ENCODE assay signal across 15 mouse cellular contexts in genomic region chr11:78980083-78980634, GRCm38 (mm10). TPM values are rescaled to one million over a fixed set of nuclear protein-coding genes. Genes with fewer than 3 reads are reported as not detected.
A peak's percentile ranks its signal among the peaks of the same experiment; 100 is the strongest.
DNase-seq lines count a peak whose midpoint lies in the region; ATAC-seq and TF ChIP-seq lines count a peak whose summit lies in the region.
"Had no signal": no experiment of that assay in that cellular context is flagged by ENCODE, and none has a peak within 500 bp of the region (broad histone marks: within the 10 kb centered on the region; RNA-seq: fewer than 3 reads in every experiment).

No protein-coding gene starts in this region.

- H3K36me3 ChIP-seq in heart, postnatal 0 days (replicated peaks; ENCODE audit: control insufficient read depth, insufficient read depth, low read length), result no peaks in the 10 kb centered on the region
- peaks cover 15 to 34% of the 10 kb centered on the region in 2 experiments for H3K36me3 ChIP-seq in MEL (ENCODE audit: control insufficient read depth in 1 of 2, insufficient read depth in 2 of 2, low read length in 2 of 2)

- H3K79me2 ChIP-seq in MEL (ENCODE audit: control insufficient read depth, insufficient read depth, low read length, poor library complexity), result peaks cover 48% of the 10 kb centered on the region

- TF ChIP-seq POLR2A in MEL (IDR thresholded peaks at IDR 0.05; ENCODE audit: control insufficient read depth in 1 of 2, insufficient read depth in 1 of 2, low read depth in 1 of 2, low read length in 2 of 2, poor library complexity in 1 of 2), result peak in 1 of 2 experiments; percentile 38; a peak in 2 of 4 replicates

- no peaks in the 10 kb centered on the region for H3K9me3 ChIP-seq in heart, postnatal 0 days (replicated peaks; ENCODE audit: control insufficient read depth, low read length)
- no peaks in the 10 kb centered on the region for H3K9me3 ChIP-seq in MEL (replicated peaks; ENCODE audit: insufficient read depth, low read length)
- H3K9me3 ChIP-seq: forebrain, embryonic 13.5 days had no signal

- no peaks in the 10 kb centered on the region for H3K27me3 ChIP-seq in heart, postnatal 0 days (ENCODE audit: control insufficient read depth, insufficient read depth, low read length)
- H3K27me3 ChIP-seq in MEL (ENCODE audit: control insufficient read depth in 1 of 2, insufficient read depth in 2 of 2, low read length in 2 of 2), result no peaks in the 10 kb centered on the region
- H3K27me3 ChIP-seq: CH12.LX; forebrain, embryonic 13.5 days had no signal

- H3K4me1 ChIP-seq in heart, postnatal 0 days (ENCODE audit: control insufficient read depth, insufficient read depth), result no peaks in the 10 kb centered on the region; the same call in 1 of the 2 replicates
- peaks cover 30 to 36% of the 10 kb centered on the region in 2 experiments for H3K4me1 ChIP-seq in MEL (ENCODE audit: control insufficient read depth in 1 of 2, insufficient read depth in 2 of 2, low read length in 2 of 2)
- H3K4me1 ChIP-seq: forebrain, embryonic 13.5 days had no signal

- no peak for DNase-seq in heart, postnatal 0 days (ENCODE audit: low spot score)
- no peak for DNase-seq in heart, postnatal 10 days
- peak; percentile 89 for DNase-seq in MEL (ENCODE audit: low read depth, low spot score)
- no peak for DNase-seq in cerebellum, adult 9-11 months
- DNase-seq in cerebellum, postnatal 25 days, result no peak
- DNase-seq: cerebellum, adult 11-12 months; kidney, adult 11 months; kidney, postnatal 36 days; lung, postnatal 36 days had no signal

- H3K4me3 ChIP-seq in heart, postnatal 0 days (ENCODE audit: low read depth, low read length), result no peak overlapping the region
- H3K4me3 ChIP-seq in MEL (ENCODE audit: control insufficient read depth in 1 of 2, insufficient read depth in 1 of 2, low read depth in 2 of 2, low read length in 2 of 2), result peak overlapping the region in 1 of 2 experiments; percentile 1; a peak in 1 of 4 replicates
- H3K4me3 ChIP-seq: forebrain, embryonic 13.5 days had no signal

- H3K9ac ChIP-seq in heart, postnatal 0 days (replicated peaks; ENCODE audit: low read depth, low read length), result no peak overlapping the region
- H3K9ac ChIP-seq in MEL (ENCODE audit: control insufficient read depth, low read depth, low read length, poor library complexity, severe bottlenecking), result peak overlapping the region; percentile 25; the same call in 1 of the 2 replicates
- H3K9ac ChIP-seq: forebrain, embryonic 13.5 days; hindbrain, embryonic 14.5 days had no signal

- peak overlapping the region; percentile 44 for H3K27ac ChIP-seq in heart, postnatal 0 days (ENCODE audit: low read depth)
- H3K27ac ChIP-seq in MEL (ENCODE audit: control insufficient read depth, low read depth, low read length), result peak overlapping the region; percentile 80
- H3K27ac ChIP-seq: forebrain, embryonic 13.5 days; hindbrain, embryonic 14.5 days had no signal

- intact Hi-C loops in heart, postnatal 10 days (cut with DNase I), result no loop called here

- TF ChIP-seq EP300 in heart, postnatal 0 days (IDR thresholded peaks at IDR 0.05; ENCODE audit: low read depth), result no peak
- TF ChIP-seq EP300 in MEL (IDR thresholded peaks at IDR 0.05; ENCODE audit: low read depth in 1 of 2, low read length in 2 of 2), result peak; percentile 99

- ATAC-seq in heart, postnatal 0 days (ENCODE audit: insufficient read depth, low read depth), result no peak
- peak; percentile 41 for ATAC-seq in erythroid progenitor cell, adult 5-6 weeks (replicated peaks; ENCODE audit: low FRiP score, poor library complexity, severe bottlenecking)
- peak; percentile 40; the same call in 1 of the 2 replicates for ATAC-seq in megakaryocyte-erythroid progenitor cell, adult 5-6 weeks (replicated peaks; ENCODE audit: low FRiP score, low TSS enrichment, poor library complexity, severe bottlenecking)
- ATAC-seq: forebrain, embryonic 13.5 days; midbrain, embryonic 16.5 days had no signal

- TF ChIP-seq CTCF in heart, postnatal 0 days (IDR thresholded peaks at IDR 0.05; ENCODE audit: low read depth), result no peak
- peak in 1 of 3 experiments; percentile 4; a peak in 1 of 6 replicates for TF ChIP-seq CTCF in MEL (IDR thresholded peaks at IDR 0.05 in 2 of 3, conservative IDR thresholded peaks at IDR 0.05 in 1 of 3; ENCODE audit: control insufficient read depth in 1 of 3, insufficient read depth in 1 of 3, low read depth in 2 of 3, low read length in 3 of 3, poor library complexity in 1 of 3, severe bottlenecking in 1 of 3)

- H3K4me2 ChIP-seq in heart, postnatal 0 days (ENCODE audit: low read depth, low read length), result no peak overlapping the region
- H3K4me2 ChIP-seq: forebrain, embryonic 13.5 days; hindbrain, embryonic 14.5 days had no signal

- 58% methylated on average over 4 of the region's 4 CpGs for WGBS in heart, postnatal 0 days

- TF ChIP-seq RAD21 in MEL (IDR thresholded peaks at IDR 0.05; ENCODE audit: low read depth, low read length), result no peak

TF ChIP-seq in MEL, 35 proteins besides CTCF, POLR2A, EP300 and RAD21 (continues in another document):
- no peak for TF ChIP-seq NELFE (IDR thresholded peaks at IDR 0.05; ENCODE audit: low read depth, low read length)
- no peak; the same call in 1 of the 2 replicates for TF ChIP-seq POLR2AphosphoS2 (IDR thresholded peaks at IDR 0.05; ENCODE audit: low read length)
- TF ChIP-seq ZMIZ1 (IDR thresholded peaks at IDR 0.05; ENCODE audit: low read depth, low read length), result no peak
- no peak; the same call in 1 of the 2 replicates for TF ChIP-seq BHLHE40 (IDR thresholded peaks at IDR 0.05; ENCODE audit: borderline replicate concordance, low read depth, low read length)
- TF ChIP-seq GABPA (IDR thresholded peaks at IDR 0.05; ENCODE audit: low read depth, low read length), result no peak
- no peak for TF ChIP-seq ZC3H11A (IDR thresholded peaks at IDR 0.05; ENCODE audit: low read depth, low read length)
- no peak for TF ChIP-seq E2F4 (IDR thresholded peaks at IDR 0.05; ENCODE audit: borderline replicate concordance, low read depth, low read length)
- TF ChIP-seq MAZ (IDR thresholded peaks at IDR 0.05; ENCODE audit: low read depth, low read length), result no peak
- TF ChIP-seq HCFC1 (IDR thresholded peaks at IDR 0.05; ENCODE audit: low read depth, low read length), result 0 out of 2 replicates have a peak, but pooled peaks have one; percentile 22
- TF ChIP-seq MEF2A (IDR thresholded peaks at IDR 0.05; ENCODE audit: extremely low read depth, insufficient replicate concordance, low read depth, low read length, poor library complexity, severe bottlenecking), result 0 out of 2 replicates have a peak, but pooled peaks have one; percentile 19
- TF ChIP-seq TAL1 (IDR thresholded peaks at IDR 0.05; ENCODE audit: low read length), result peak; percentile 94
- TF ChIP-seq CHD2 (IDR thresholded peaks at IDR 0.05; ENCODE audit: low read length), result no peak; the same call in none of the 2 replicates
- TF ChIP-seq TCF12 (IDR thresholded peaks at IDR 0.05; ENCODE audit: low read depth, low read length), result peak; percentile 99
- peak; percentile 91 for TF ChIP-seq MYB (IDR thresholded peaks at IDR 0.05; ENCODE audit: low read depth, low read length)
- TF ChIP-seq NRF1 (IDR thresholded peaks at IDR 0.05; ENCODE audit: insufficient read depth, low read depth, low read length, poor library complexity, severe bottlenecking), result no peak
- TF ChIP-seq TBP (IDR thresholded peaks at IDR 0.05; ENCODE audit: low read depth, low read length), result peak; percentile 67
- TF ChIP-seq MAFK (IDR thresholded peaks at IDR 0.05; ENCODE audit: borderline replicate concordance, low read depth, low read length), result no peak
- no peak for TF ChIP-seq SMC3 (IDR thresholded peaks at IDR 0.05; ENCODE audit: low read depth, low read length)
- TF ChIP-seq ZKSCAN1 (IDR thresholded peaks at IDR 0.05; ENCODE audit: low read depth, low read length), result no peak
- 0 out of 2 replicates have a peak, but pooled peaks have one; percentile 5 for TF ChIP-seq MAX (IDR thresholded peaks at IDR 0.05; ENCODE audit: low read length)
- TF ChIP-seq MYC (IDR thresholded peaks at IDR 0.05; ENCODE audit: low read depth, low read length), result no peak
- no peak for TF ChIP-seq POLR2AphosphoS5 (IDR thresholded peaks at IDR 0.05; ENCODE audit: borderline replicate concordance, low read depth, low read length)
- TF ChIP-seq JUND (IDR thresholded peaks at IDR 0.05; ENCODE audit: low read depth, low read length), result peak; percentile 49; the same call in 1 of the 2 replicates
- TF ChIP-seq MXI1 (IDR thresholded peaks at IDR 0.05; ENCODE audit: low read depth, low read length), result no peak
- no peak for TF ChIP-seq USF2 (IDR thresholded peaks at IDR 0.05; ENCODE audit: borderline replicate concordance in 1 of 2, insufficient read depth in 1 of 2, low read depth in 1 of 2, low read length in 2 of 2)
- peak; percentile 86 for TF ChIP-seq ZNF384 (IDR thresholded peaks at IDR 0.05; ENCODE audit: low read depth, low read length)

RNA-seq across cellular contexts. Expression of gene Lgals9, which starts 4.6 kb away (rescaled TPM):
- 125 and 155 TPM in 2 replicates for total RNA-seq in heart, postnatal 0 days (2014; rRNA removed; ENCODE audit: low replicate concordance)
- polyA plus RNA-seq in heart, postnatal 0 days (2015; fragmentation: Nextera tagmentation; extraction: Ambion mirVana), result 63.0 and 76.9 TPM in 2 replicates
- total RNA-seq in heart, postnatal 10 days (2021), result 10 to 100 TPM; 49.5 to 50.5 TPM
- 160 and 184 TPM in 2 replicates for total RNA-seq in MEL (2012; rRNA removed)
- polyA plus RNA-seq in MEL (2012; ENCODE audit: insufficient read depth in 1 of 2, insufficient read length in 2 of 2, low read depth in 1 of 2, low replicate concordance in 2 of 2, missing spikeins in 1 of 2), result 100 to 1,000 TPM; 228 to 287 TPM
- 137 and 146 TPM in 2 replicates for total RNA-seq in erythroid progenitor cell, adult 5-6 weeks (2015; ENCODE audit: low replicate concordance)
- 14.2 and 28.0 TPM in 2 replicates for total RNA-seq in erythroid progenitor cell, adult 5-6 weeks (2017; ENCODE audit: low replicate concordance)
- total RNA-seq in megakaryocyte-erythroid progenitor cell, adult 5-6 weeks (2014; fragmentation: Nextera tagmentation), result 535 and 677 TPM in 2 replicates
- total RNA-seq in megakaryocyte-erythroid progenitor cell, adult 5-6 weeks (2017), result 135 and 231 TPM in 2 replicates

RNA-seq across cellular contexts. Expression of gene Nos2, which starts 59.6 kb away (rescaled TPM):
- total RNA-seq in heart, postnatal 0 days (2014; rRNA removed; ENCODE audit: low replicate concordance), result 0.19 and 0.53 TPM in 2 replicates
- 1.7 and 1.8 TPM in 2 replicates for polyA plus RNA-seq in heart, postnatal 0 days (2015; fragmentation: Nextera tagmentation; extraction: Ambion mirVana)
- 10 to 100 TPM in 1 of 2 experiments, 1 to 10 TPM in 1; 7.3 to 11.1 TPM for total RNA-seq in heart, postnatal 10 days (2021)
- not detected in 2 replicates for total RNA-seq in MEL (2012; rRNA removed)
- not detected for polyA plus RNA-seq in MEL (2012; ENCODE audit: insufficient read depth in 1 of 2, insufficient read length in 2 of 2, low read depth in 1 of 2, low replicate concordance in 2 of 2, missing spikeins in 1 of 2)
- total RNA-seq in erythroid progenitor cell, adult 5-6 weeks (2015; ENCODE audit: low replicate concordance), result not detected in 2 replicates
- total RNA-seq in erythroid progenitor cell, adult 5-6 weeks (2017; ENCODE audit: low replicate concordance), result not detected in 2 replicates
- total RNA-seq in megakaryocyte-erythroid progenitor cell, adult 5-6 weeks (2014; fragmentation: Nextera tagmentation), result not detected in 2 replicates
- total RNA-seq in megakaryocyte-erythroid progenitor cell, adult 5-6 weeks (2017), result not detected in 2 replicates
